Mouse (Mus musculus) embryonic fibroblast, embryonic 13.5 days (primary cell): ENCODE measurements around the gene Slc12a5.
A peak's percentile ranks its signal among the peaks of the same experiment; 100 is the strongest.

ENCODE experiments used
- CTCF ChIP-seq: IDR thresholded peaks from 2 replicates; pipeline ENCODE4 v1.5.1; 2011; ENCODE audit warnings: mild to moderate bottlenecking, control low read depth, low read length, moderate library complexity, borderline replicate concordance; ENCODE audit not compliant: insufficient read depth
- POLR2A ChIP-seq: IDR thresholded peaks from 2 replicates; pipeline ENCODE4 v1.6.1; 2011; ENCODE audit warnings: low read depth, mild to moderate bottlenecking, control low read depth, low read length, moderate library complexity

DNA sequence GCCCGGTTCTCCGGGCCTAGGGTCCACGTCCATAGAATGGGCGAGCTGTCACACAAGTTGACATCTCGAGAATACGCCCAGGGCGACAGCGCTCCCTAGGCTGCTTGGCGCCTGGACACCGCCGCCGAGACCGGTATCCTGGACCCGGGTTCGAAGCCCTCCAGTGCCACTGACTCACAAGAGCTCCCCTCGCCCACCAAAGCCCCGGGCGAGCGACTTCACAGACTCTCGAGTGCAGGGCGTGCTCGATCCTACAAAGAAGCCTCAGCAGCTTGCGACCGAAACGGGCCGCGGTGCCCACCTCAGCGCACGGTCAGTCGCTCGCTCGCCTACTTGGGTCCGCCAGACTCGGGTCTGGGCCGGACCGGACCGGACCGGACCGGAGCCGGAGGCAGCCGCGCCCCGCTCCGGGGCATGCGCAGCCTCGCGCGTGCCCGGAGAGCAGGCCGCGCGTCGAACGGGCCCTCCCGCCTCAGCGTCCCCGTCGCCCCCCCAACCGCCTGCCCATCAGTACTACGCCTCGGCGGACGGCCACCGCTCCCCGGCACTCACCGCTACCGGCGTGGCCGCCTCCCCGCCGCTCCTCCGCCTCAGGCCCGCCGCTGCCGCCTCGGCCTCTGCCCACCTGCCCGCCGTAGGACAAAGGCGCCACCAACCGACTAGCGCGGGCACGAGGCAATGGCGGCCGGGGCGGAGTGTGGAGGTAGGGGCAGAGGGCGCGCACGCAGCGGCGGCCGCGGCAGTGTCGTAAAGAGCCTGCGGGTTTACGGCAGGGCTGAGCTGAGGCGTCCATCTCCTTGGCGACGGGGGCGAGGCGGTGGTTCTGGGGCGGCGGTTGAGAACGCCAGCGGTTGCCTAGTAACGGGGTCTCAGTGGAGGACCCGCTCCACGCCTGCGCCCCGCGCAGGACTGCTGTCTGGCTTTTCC is 73.8 kb downstream of the Slc12a5 start, which contains the start of gene Ncoa5:
- TF ChIP-seq CTCF (no peak), POLR2A (peak; percentile 81)
